Mouse (Mus musculus) colon, adult 2 months (tissue): ENCODE measurements around the gene Krtap21-1. TPM values are rescaled to one million over a fixed set of nuclear protein-coding genes. Genes with fewer than 3 reads are reported as not detected.

ENCODE experiments used
- polyA plus RNA-seq: library from polyadenylated mRNA; depleted of rRNA; stranded (reverse); fragments of >200 nt; gene quantifications from 2 replicates; pipeline ENCODE4 v1.2.3, GENCODE M21; 2012; rRNA removed

Gene Krtap21-1
- not detected in 2 replicates for polyA plus RNA-seq

DNA sequence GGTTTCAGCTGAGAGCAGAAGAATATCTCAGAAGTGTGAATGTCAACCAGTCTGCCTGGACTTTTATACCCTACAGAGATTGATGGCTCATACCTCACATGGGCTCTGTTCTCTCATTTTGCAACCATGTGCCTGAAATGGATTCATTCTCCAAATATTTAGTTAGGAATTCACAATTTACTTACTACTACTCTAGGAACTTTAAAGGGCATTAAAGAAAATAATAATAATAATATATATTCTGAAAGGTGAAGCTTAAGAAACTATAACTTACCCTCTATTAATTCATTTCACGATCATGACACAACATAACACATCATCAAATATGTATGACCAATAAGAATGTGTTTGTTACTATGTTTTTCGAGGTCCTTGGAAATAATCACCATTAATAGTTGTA lies at the start of gene Krtap21-1:
Krtap21-1 (minus strand) TSS at position 101 of the 400 bp plus-strand sequence.

DNA sequence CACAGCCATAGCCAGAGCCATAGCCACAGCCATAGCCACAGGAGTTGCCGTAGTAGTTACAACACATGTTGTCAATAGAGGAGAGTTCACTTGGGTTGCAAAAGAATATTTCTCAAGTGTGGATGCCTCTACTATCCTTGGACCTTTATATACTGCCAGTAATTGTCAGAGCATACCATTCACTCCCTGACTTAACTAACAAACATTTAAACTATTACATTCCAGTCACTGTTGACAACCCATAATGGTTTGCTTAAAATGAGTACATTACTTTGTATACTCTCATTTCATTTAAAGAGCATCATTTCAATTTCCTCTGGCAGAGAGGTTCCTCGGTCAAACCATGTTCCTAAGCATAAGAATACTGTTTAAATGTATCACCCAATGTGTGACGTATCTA lies 16.3 kb upstream of the Krtap21-1 start, which contains the start of gene Krtap6-2:
Krtap6-2 (minus strand) TSS at position 101 of the 400 bp plus-strand sequence.

Other genes with a start within 250 kb of the Krtap21-1 start
- gene Gm9789, start 245.9 kb downstream of the Krtap21-1 start, polyA plus RNA-seq, result not detected in 2 replicates
- gene Gm7735, start 234.4 kb downstream of the Krtap21-1 start, polyA plus RNA-seq, result not detected in 2 replicates
- gene 1110057P08Rik, start 229.1 kb downstream of the Krtap21-1 start, polyA plus RNA-seq, result not detected in 2 replicates
- gene Krtap20-2, start 198.0 kb downstream of the Krtap21-1 start, polyA plus RNA-seq, result not detected in 2 replicates
- not detected in 2 replicates for gene Krtap6-2, start 16.2 kb upstream of the Krtap21-1 start, polyA plus RNA-seq
- not detected in 2 replicates for gene Krtap8-1, start 84.1 kb upstream of the Krtap21-1 start, polyA plus RNA-seq
- not detected in 2 replicates for gene Krtap7-1, start 104.5 kb upstream of the Krtap21-1 start, polyA plus RNA-seq
- gene Krtap11-1, start 167.3 kb upstream of the Krtap21-1 start, polyA plus RNA-seq, result not detected in 2 replicates